Mouse (Mus musculus) cerebellum, adult 2 months (tissue): ENCODE results near the gene Map3k1.

ENCODE experiments used
- CTCF ChIP-seq: fragments of 200-500 bp; IDR thresholded peaks from 2 replicates; pipeline ENCODE4 v1.5.1; 2011; ENCODE audit warnings: low read depth, mild to moderate bottlenecking, control low read depth, low read length, moderate library complexity, borderline replicate concordance; ENCODE audit not compliant: insufficient read depth
- POLR2A ChIP-seq: fragments of 200-500 bp; IDR thresholded peaks from 2 replicates; pipeline ENCODE4 v1.6.1; 2011; ENCODE audit warnings: low read length, control low read depth, borderline replicate concordance; ENCODE audit not compliant: insufficient read depth

GRCm38 (mm10) chr13:111809466-111810228 lies 854 bp upstream of the Map3k1 start:
- no peak for TF ChIP-seq CTCF
- no peak for TF ChIP-seq POLR2A
